Mouse (Mus musculus) telencephalon, adult 2 months (tissue): ENCODE results near the gene Ssh2.
"Not testable (repeated sequence)": the region's sequence is repeated elsewhere in the genome, so short reads cannot be mapped to it uniquely, and the experiment has no call there.

Experiments used
- DNase-seq: peaks from one replicate; pipeline ENCODE4 v3.0.0-alpha.2; 2011; ENCODE audit warnings: low read depth, low spot score

The Ssh2 gene

DNA sequence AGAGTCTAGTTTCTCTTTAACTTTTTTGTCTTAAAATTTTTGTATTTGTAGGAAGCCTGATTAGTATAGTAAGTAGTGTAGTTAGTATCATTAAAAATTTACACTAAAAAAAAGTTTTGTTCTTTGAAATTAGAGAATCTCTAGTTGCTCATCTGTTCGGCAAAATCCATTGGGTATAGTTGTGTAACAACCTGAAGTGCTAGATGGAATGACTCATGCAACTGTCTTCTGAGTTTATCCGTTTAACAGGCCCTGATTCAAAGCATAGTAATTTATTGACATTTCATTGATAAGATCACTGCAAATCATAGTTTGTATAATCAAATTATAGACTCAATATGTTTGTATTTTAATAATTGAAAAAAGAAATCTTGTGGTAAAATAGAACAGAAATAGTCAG is 14.7 kb downstream of the Ssh2 start:
- no peak for DNase-seq

DNA sequence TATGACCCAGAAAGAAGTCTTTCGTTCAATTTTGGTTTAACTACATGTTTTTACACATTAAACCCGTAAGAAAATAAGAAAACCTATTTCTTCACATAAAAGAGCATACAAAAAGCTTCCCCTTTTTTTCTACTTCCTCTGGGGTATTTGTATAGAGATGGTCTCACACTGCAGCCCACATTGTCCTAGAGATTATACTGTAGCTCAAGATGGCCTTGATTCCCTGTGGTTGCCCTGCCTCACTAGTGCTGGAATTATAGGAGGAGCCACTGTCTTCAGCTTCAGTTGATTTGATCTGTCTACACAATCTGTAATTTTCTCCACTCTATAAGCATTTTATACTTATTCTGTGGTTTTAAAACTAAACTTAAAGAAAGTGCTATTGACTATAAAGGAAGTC is 15.4 kb downstream of the Ssh2 start:
- DNase-seq, result no peak

DNA sequence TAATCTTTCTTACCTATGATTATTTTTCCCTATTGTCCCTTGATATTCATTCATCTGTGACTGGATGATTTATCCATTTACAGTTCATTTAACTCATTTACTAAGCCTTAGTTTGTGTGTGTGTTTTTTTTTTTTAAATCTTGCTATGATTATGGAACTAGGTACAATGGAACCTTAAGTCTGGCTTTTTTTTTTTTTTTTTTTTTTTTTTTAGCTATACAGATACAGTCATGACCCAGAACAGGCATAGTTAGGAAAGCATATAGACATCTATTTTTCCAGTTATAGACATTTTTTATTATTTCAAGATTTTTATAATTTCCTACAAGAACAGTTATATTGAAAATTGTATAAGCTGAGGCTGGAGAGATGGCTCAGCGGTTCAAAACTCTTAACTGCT is 19.2 kb downstream of the Ssh2 start:
- DNase-seq, result no peak

DNA sequence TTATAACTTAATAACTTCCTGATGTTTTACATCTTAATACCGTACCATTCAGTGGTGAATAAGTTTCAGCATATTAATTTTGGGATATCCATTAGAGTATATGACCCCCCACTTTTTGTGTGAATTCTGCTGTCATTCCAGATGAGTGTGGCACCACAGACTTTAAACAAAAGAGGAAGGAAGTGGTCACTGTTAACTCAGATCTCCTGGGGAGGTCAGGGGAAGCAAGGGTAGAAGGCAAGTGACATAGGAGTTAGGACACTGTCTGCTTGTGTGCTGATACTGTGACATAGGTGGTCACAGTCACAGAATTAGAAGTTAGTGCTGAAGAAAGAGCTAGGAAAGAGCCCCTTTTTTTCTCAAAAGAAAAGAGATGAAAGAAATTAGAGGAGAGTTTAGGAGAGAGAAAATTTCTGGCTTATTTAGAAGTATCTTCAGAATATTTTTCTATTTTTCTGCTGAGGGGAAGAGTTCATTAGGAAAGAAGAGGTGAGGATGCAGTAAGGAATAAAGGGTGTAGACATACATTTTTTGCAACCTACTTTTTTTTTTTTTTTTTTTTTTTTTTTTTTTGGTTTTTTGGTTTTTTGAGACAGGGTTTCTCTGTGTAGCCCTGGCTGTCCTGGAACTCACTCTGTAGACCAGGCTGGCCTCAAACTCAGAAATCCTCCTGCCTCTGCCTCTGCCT is 23.7 kb downstream of the Ssh2 start:
- no peak for DNase-seq

DNA sequence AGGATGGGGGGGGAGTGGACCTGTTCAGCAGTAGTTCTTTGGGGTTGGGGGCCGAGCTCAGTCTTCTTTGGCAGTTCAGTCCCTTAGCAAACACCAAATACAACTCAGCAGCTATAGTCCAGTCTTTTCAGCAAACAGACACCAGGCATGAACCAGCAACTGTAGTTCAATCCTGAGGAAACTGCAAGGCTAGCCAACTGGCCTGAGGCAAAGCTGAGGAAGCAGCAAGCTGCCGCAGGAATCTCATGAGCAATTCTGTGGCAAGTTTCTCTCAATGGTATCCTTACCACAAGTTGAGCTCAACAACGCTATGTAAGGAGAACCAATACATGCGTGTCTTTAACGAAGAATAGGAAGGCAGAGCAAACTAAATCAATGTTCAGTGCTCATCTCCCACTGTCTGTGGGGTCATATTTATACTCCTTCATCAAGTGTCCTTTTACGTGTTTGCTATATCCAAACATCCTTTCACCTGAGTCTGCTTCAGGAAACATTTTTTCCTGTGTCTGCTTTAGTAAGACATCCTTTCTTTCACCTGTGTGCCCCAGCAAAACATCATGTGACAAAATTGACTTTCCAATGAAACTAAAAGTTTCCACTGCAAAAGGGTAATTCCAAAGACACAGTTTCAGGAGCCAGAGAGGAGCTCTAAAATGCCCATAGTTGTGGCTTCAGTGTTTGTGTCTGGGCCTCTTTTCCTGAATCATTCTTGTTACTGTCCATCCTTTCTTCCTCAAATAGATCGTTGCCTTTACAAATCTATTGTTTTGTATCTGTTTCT is 24.6 kb downstream of the Ssh2 start:
- no peak for DNase-seq

DNA sequence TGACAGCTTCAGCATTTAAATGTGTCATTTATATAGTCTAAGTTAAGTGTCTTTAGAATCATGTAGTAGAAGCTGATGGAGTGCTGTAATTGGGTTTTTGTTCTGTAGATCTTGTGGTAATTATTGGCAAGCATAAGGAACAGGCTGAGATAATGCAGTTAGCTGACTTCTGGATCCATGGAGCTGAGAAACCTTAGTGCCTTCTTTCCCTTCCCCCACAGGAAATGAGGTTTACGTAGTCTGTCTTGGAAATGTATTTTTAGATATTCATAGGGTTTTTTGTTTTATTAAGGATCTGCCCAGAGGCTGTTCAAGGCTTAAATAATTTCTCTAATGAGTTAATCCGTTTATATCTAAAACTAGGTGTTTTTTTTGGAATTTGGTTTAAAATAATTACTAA is 26.8 kb downstream of the Ssh2 start:
- no peak for DNase-seq

DNA sequence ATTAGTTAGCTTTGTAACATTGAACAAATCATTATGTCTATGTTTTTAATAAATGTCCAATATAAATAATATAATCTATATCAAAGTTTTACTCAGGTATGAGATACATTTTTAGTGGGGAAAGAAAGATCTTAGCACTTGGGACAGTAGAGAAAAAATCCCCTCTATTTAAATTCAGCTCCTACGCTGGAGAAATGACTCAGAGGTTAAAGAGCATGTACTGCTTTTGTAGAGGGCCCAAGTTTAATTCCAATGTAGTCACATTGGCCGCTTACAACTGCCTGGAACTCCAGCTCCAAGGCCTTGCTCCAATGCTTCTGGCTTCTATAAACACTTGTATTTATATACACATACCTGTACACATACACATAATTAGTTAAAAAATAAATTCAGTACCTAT is 36.7 kb downstream of the Ssh2 start:
- no peak for DNase-seq

DNA sequence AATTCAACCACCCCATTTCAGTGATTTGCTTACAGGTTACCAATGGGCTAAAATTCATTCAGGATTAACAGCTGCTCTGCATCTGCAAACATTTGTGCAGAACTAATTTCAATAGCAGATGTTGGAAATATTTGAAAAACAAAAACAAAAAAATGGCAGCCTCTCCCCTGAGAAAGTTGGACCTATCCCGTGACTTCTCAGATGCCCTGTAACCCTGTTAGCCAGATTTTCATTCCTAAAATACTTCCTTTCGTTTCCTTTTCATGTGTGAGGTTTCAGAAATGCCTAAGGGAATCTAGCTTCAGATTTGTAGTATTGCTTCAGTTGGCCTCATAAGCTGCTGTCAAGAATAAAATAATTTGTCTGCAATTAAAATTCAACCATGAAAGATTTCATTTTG is 43.4 kb downstream of the Ssh2 start:
- DNase-seq, result no peak

DNA sequence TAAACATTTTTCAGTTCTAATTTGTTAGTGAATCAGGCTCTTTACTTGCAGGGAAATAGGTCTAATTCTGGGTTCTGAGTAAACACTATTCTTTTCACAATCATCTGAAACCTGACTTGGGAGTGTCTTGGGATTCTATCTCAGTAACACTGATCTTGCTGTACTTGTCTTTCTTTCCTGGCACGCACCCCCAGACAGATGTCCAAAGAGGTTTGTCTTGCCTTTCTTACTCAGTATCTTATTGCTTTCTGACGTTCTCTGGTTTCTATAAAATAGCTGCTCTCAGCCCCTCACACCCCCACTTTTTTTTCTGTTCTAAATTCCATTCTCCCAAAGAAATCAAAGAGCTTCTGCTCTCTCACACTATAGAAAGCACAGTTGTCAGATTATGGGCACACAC is 51.3 kb downstream of the Ssh2 start:
- peak; percentile 43 for DNase-seq

DNA sequence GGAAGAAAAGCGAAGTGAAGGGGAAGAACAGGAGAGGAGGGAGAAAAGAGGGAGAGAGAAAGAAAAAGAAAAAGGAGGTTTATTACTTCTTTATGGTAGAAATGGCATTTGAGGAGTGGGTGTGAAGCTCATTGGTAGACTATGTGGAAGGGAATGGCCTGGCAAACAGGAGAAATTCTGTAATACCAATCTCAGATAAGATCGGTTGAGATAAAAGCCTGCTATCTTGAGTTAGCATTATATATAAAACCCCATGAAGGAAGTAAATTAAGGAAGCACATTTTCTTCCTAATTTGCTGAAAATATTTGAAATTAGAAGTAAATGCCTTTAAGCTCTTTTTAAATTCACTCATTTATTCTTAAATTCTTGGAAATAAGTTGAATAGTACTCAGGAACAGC is 59.9 kb downstream of the Ssh2 start:
- DNase-seq, result no peak

DNA sequence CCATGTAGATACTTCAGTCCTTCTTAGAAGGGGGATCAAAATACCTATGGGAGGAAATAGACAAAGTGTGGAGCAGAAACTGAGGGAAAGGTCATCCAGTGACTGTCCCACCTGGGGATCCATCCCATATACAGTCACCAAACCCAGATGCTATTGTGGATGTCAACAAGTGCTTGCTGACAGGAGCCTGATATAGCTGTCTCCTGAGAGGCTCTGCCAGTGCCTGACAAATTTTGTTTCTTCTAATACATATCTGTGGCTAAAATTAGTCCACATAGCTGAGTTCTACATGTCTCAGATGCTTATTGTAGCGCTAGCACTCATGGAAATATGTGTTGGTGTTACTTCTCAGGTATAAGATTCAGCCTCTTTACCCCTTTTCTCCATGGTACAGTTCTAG is 62.5 kb downstream of the Ssh2 start:
- not testable (repeated sequence) for DNase-seq

DNA sequence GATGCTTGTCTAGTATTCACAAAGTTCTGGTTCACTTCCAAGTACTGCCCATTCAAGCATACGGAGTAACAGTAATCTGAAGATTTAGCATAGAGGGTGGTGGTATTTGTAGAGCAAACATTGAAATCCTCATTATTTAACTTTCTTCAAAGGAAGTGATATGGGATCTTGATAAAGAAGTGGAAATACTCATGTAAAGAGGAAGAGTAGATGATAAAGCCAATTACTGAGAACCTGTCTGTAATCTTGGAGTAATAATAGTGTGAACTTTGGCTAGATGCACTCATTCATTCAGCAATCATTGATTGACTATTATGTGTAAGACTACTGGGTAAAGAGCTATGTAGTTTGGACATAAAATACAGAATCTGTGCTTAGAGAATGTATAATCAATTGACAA is 64.1 kb downstream of the Ssh2 start:
- no peak for DNase-seq

DNA sequence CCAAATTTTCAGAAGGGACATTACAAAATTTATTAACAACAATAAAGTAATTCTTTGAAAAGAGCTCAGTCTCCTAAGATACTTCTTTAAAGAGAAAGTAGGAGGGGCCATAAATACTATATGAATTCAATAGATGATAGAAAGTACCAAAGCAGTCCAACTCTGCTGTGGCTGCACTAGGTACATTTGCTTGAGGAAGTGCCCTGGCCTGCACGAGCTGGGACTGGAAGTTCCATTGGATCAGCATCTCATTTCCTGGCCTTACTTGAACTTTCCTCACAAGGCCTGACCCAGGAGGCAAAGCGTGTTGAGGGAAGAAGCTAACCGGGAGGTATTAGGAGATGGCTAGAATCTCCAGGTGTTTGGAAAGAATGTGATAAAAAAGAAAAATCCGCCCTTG is 75.4 kb downstream of the Ssh2 start:
- no peak for DNase-seq

DNA sequence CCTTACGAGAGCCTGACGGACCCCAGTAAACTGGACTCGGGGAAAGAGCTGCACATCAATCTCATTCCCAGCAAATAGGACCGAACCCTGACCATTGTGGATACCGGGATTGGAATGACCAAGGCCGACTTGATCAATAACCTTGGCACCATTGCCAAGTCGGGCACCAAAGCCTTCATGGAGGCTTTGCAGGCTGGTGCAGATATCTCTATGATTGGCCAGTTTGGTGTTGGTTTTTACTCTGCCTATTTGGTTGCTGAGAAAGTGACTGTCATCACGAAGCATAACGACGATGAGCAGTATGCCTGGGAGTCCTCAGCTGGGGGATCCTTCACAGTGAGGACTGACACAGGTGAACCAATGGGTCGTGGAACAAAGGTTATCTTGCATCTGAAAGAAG is 77.6 kb downstream of the Ssh2 start:
- DNase-seq, result not testable (repeated sequence)

DNA sequence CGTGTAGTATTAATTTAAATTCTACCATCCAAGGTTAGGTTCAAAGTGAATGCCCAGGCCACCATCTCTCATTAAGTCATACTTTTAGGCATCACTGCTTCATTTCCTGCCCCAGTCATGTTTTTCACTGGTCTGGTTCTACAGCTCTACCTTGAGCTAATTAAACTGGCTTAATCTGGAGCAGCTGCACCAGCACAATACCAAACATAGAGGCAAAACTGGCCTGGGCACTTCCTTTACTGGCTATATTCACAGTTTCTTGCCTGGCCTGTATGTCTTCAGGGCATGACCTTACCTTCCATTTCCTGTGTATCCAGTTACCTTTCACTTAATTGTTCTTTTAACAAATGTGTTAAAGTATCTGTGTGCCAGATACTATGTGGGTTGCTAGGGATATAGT is 81.2 kb downstream of the Ssh2 start:
- DNase-seq, result no peak

DNA sequence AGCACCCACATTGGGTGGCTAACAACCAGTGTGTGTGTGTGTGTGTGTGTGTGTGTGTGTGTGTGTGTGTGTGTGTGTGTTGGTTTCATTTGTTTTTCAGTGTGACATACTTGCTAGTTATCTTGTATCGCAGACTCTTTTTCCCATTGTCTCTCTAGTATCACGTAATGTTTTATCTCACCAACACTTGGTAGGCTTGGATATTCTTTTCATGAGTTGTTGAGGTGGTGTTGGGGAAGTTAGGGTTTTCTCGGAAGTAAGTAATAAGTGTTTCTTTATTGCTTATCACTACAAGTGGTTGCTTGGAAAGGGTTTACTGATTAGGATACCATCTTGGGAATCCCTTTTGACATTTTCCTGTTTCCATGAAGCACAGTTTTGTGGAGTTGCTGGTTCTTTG is 91.1 kb downstream of the Ssh2 start:
- no peak for DNase-seq

DNA sequence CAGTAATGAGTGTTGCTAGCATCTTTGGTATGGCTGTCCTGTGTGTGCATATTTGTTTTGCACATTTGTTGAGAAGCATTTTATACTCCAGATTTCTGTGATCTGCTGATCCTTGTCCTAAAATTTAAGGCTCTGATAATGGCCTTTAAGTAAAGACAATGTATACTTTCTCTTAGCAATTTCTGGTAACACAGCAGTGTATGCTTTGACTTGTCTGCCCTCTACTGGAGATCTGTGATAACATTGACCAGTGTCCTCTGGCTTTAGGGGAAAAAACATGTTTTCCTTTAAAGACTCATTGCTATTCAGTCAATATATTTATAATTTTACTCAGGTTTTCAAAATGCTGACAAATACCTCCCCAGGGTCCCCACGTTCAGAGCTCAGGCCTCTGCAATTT is 92.4 kb downstream of the Ssh2 start:
- no peak for DNase-seq

DNA sequence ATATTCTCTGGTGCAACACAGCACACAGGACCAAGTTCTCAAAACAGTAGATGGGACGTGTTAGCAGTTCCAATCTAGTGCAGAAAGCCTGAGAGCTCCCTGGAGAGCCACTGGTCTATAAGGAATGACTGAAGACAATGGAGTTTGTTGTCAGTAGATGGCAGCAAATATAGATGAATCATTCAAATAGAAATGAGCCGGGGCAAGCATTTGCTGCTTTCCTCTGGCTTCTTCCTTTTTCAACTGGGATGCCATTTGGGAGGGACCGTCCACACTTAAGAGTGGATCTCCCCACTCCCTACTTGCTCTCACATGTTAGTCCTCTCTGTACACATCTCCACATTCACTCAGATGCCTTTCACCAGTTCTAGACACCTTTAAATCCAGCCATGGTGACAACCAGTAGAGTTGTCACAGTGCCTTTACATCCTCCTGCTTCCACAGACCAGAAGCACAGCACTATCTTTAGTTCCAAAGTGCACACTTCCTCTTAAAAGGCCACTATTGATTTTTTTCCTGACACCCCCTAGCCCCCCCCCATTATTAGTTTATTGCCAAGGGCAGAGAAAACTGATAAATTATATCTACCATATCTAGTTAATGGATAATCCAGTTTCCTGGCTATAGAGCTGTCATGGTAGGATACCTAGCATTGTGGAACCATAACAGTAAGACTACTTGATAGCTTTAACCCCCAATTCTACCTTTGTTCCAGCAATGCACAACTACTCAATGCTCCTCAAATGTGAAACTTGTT is 101.8 kb downstream of the Ssh2 start:
- no peak for DNase-seq

DNA sequence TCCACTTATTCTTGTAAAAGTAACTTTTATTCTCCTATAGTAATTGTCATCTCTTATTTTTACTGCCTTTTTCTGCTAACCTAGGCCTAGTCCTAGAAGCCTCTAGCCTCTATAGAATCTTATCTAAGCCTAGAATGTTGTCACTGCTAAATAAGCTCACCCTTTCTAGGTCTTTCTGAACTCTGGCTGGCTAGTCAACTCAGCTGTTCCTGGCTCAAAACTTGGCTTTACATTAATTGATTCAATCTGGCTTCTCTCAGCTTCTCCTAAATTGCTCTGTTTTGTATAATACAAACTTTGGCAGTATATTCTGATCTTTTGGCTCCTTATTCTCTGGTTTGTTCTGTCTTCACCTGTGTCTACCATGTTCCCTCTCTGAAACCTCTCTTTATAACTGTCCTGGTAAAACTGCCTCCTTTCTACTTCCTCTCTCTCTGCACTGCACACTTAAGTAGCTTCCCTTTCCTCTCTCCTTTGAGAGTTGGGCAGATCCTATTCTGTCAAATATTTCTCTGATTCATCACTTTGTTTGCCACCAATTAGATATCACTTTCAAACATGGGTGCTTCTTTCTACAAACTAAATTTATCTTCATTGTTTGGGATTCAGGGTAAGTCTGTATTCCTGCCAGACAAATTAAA is 102.5 kb downstream of the Ssh2 start:
- no peak for DNase-seq

DNA sequence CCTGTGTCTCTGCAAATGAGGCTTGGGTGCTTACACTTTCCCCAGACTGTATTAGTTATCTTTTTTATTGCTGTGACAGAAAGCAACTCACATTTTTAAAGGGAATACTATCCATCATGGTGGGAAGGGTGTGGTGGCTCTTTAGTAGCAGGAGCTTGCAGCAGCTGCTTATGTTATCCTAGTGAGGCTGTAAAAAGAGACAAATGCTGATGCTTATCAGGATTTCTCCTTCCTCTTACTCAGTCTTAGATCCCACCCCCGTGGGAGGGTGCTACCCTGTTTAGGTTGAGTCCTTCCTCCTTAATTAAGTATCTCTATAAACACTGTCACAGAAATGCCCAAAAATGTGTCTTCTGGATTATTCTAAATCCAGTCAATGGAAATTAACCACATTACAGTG is 105.1 kb downstream of the Ssh2 start:
- DNase-seq, result no peak

DNA sequence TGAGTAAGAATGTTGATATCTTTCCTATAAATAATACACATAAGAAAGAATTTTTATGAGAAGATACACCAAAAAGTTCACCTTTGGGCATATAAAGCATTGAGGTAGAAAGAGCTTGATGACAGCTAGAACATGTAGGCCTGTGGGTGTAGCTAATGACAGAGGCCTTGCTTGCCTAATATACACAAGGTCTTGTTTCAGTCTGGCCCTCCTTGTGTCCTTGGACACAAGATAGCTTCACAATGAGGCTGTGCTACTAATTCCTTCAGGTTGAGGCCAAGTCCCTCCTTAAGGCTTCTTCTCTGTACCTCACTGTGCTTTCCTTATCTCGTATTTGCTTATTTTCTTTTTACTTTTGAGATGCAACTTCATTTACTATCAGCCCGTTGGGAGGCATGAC is 114.4 kb downstream of the Ssh2 start:
- DNase-seq, result no peak

DNA sequence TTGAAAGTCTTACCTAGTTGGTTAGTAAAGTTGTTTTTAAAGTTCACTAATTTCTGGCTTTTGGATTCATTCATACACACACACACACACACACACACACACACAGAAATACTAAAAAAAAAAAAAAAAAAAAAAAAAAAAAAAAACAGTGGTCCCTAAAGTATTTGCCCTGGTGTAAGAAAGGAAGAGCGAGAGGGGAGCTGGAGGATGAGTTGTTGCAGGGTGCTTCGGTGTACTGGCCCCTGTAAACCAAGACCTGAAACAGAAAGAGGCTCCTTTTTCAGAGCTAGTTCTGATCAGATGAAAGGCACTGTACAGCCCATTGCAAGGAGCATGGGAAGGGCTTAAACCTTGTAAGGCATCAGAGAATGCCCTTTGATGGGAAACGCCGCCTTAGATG is 131.2 kb downstream of the Ssh2 start:
- no peak for DNase-seq
